Mouse (Mus musculus): ENCODE measurements around the gene Map4k2.
A peak's percentile ranks its signal among the peaks of the same experiment; 100 is the strongest.

The Map4k2 gene

DNA sequence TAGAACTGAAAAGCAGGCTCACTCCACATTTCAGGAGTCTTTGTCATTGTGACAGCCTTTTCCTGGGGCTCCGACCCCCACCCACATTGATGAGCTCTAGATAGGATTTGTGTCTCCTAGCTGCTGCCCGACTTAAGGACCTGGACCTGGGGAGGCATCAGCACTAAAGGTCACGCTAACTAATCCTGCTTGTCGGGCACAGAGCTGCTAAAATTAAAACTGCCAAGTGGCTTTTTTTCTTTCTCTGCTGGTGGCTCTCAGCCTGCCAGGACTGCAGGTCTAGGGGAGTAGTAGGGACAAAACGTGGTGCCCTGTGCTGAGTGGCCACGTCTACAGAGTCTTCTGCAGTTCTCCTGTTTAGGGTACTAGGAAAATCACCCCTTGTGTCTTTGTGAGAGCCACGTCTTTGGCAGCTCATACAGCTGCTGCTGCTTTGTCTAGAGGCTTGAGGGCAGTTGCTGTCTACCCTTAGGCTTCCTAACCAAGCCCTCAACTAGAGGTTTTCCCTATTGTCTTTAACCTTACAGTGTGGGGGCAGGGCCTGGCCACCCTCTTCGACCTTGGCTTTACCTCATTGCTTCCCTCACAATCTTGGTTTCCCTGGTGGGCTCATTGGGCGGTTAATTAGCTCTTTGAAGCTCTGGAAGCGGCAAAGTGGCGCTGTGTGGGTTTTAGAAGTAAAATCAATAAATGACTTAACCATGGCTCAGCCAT is 36.5 kb downstream of the Map4k2 start:
- no peak for DNase-seq (ENCODE audit: low spot score)

DNA sequence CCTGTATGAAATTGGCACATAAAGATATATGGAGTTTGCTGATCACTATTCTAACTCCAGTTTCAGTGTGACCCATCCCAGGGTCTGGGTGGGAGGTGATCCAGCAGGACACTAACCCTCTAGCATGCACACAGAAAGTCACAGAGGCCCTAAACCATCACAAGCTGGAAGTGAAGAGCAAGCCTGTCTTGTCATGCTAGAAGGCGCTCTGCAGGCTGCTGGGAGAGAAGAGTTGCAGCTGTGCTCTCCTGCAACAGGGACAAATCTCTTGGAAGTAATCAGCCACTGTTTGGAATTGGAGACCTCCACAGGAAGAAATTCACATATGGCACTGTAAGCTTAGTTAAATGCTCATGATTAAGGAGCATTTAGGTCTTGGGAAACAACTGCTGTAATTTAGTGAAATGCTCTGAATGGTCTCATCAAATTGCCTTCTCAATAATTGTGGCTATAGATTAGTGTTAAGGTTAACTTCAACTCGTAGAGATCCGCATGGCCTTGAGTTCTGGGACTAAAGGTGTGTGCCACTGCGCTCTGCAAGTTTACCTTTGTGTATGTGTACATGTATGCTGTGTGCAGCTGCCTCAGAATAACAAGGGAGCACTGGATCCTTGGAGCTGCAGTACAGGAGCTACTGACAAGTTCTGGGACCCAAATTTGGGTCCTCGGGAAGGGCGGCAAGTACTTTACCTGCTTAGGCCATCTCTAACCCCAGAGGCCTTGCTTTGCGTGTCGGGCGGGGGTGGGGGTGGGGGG is 39.7 kb downstream of the Map4k2 start:
- DNase-seq (ENCODE audit: low spot score) = no peak

DNA sequence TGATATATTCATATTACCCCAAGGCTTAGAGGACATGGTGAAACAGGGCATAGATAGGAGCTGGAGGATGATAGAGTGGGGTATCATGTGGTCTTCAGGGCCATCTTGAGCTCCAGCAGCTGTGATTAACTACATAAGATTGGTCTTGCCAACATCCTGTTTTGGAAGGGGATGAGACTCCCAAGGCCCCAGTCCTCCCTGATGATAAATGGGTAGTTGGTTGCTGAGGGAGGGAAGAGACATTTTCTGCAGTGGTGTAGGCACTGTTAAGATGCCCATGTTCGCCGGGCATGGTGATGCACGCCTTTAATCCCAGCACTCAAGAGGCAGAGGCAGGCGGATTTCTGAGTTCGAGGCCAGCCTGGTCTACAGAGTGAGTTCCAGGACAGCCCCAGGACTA is 40.3 kb downstream of the Map4k2 start:
- DNase-seq (ENCODE audit: low spot score) = no peak

DNA sequence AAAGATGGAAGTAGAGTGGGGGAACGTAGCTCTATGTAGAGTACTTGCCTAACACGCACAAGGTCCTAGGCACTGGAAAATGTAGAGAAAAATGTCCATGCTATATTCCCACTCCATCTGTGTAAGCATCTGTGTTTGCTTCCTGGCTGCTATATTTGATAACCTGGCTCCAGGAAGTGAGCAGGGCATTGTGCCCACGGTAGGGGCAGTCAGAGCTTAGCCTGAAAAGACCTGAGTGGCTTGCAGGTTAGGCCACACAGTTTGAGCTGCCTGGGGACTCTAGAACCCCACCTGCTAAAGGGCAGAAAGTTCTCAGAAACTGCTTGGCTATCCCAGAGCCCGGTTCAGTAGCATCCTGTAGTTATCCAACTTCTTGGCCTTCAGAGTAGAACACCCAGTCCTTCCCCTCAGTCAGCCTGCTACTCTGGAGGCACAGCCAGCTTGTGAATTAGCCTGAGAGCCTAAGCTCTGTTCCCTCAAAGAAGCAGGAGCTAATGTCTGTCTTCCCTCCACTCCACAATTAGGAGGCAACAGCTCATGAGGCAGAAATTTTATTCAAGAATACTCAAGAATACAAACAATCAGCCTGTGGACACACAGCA is 41.5 kb downstream of the Map4k2 start:
- no peak for DNase-seq (ENCODE audit: low spot score)

DNA sequence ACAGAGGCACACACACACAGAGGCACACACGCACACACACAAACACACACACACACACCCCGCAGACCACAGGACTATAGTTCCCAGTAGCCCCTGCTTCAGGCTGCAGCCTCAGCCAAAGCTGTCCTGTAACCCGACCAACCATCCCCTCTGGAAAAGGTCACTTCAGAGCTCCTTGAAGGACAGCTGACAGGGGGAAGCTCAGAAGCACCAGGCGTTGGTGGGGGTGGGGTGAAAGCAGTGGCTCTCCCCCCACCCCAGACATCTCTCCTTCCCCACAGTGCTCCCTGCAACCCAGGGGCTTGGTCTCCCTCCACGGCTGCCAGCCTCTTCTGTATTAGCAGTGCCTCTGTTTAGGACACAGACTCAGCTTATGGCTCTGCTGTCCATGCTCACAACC is 42.5 kb downstream of the Map4k2 start:
- DNase-seq (ENCODE audit: low spot score) = no peak

DNA sequence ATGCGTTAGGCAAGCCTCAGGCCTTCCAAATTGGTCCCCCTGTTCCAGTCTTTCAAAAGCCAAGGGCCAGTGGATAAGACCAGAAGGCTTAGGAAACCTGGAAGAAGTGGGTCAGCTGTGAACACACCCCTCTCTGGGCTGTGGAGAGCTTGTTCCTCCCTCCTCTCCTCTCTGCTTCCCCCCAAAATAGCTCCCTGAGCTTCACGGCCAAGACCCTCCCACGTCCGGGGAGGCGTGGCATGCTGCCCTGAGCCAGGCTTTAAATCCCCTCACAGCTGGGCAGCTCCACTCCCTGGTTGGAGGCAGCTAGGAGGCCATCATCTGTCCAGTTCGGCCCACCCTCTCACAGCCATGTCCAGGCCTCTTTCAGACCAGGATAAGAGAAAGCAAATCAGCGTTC is 43.2 kb downstream of the Map4k2 start, which contains the start of gene Pygm:
TSS of gene Pygm (plus strand) at position 272 of the 400 bp plus-strand sequence.
- DNase-seq (ENCODE audit: low spot score) = peak; percentile 51

DNA sequence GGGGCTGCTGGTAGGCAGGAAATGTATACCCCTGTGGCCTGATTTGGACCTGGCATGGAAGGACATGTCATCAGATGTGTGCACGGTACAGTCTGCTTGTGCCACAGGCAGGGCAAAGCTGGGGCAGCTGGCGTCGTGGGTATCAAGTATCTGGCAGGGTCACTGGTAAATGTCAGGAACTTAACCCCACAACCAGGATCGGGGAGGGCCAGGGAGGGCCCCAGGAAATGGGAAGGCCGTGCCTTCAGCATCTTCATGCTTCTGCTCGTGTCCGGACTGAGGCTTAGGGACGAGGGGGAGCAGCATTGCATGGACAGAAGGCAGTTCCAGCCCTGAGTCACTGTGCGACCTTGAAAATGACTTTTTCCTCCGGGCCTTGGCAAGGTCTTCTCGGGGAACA is 44.0 kb downstream of the Map4k2 start:
- no peak for DNase-seq (ENCODE audit: low spot score)

DNA sequence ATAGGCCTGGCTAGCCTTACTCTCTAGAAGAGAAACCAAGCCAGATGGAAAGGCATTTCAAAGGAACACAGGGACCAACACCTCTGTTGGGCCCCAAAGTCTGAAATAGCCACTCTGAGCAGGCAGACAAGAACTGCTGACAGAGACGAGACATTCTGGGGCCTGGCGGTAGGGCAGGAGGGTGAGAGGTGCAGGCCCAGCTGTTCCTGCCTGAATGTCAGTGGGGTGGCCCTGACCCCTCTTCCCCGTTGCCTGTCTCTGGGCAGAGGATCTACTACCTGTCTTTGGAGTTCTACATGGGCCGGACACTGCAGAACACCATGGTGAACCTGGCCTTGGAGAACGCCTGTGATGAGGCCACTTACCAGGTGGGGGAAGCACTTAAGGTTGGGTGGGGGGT is 44.5 kb downstream of the Map4k2 start:
- DNase-seq (ENCODE audit: low spot score) = no peak

DNA sequence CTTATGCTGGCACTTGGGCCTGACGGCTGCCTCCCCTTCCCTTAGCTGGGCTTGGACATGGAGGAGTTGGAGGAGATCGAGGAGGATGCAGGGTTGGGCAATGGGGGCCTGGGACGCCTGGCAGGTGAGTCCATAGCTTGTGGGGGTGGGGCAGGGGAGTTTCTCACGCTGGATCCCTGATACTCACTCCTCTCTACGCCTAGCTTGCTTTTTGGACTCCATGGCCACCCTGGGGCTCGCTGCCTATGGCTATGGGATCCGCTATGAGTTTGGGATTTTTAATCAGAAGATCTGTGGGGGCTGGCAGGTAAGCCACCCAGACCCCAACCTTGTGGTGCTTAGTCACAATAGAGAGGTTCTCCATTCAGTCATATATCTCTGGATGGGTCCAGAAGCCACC is 44.9 kb downstream of the Map4k2 start:
- DNase-seq (ENCODE audit: low spot score) = no peak

DNA sequence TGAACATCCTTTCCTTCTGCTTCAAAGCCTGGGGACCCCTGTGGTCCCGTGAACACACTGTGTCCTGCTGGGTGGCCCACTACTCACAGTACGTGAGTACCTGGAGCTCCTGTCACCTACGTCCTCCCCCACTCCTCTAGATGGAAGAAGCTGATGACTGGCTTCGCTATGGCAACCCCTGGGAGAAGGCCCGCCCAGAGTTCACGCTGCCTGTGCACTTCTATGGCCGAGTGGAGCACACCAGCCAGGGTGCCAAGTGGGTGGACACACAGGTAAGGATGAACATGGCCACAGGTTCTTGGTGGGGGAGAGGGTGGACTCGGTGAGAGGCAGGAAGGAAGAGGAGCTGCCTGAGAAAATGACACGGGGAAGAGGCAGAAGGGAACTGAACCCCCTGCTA is 45.3 kb downstream of the Map4k2 start:
- DNase-seq (ENCODE audit: low spot score) = no peak

DNA sequence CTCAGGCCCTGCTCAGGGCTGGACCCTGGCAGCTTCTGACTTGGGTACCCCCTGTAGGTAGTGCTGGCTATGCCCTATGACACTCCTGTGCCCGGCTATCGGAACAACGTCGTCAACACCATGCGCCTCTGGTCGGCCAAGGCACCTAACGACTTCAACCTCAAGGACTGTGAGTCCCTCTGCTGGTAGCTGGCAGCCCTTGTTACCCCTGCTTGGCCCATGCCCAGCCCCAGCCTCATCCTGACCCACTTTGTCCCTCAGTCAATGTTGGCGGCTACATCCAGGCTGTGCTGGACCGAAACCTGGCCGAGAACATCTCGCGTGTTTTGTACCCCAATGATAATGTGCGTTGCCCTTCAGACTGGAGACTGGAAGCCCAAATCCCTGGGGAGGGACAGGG is 47.1 kb downstream of the Map4k2 start:
- DNase-seq (ENCODE audit: low spot score) = no peak

DNA sequence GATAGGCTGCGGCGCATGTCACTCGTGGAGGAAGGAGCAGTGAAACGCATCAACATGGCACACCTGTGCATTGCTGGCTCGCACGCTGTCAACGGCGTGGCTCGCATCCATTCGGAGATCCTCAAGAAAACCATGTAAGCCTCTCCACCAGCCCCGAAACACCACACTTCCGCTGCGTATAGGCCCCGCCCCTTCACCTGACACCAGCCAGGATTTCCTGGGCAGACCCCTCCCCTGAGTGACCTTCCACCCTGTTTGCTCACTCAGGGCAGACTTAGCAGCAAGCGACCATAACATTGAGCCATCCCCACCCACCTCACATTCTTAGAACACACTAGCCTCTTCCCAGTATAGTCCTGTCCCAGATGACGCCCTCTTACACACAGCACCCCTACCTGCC is 48.9 kb downstream of the Map4k2 start:
- DNase-seq (ENCODE audit: low spot score) = no peak

DNA sequence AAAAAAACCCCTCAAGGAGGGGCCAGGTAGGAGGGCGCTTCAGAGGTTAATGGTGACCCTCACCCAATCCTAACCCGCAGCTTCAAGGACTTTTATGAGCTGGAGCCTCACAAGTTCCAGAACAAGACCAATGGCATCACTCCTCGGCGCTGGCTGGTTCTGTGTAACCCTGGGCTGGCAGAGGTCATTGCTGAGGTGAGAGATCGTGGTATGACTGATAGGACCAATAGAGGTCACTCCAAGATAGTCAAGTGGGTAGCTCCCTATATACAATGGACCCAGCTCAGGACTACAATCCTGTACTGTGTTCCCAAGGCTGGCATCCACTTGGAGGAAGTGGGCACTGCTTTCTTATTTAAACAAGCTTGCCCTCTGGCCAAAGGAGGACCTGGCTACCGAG is 49.3 kb downstream of the Map4k2 start:
- DNase-seq (ENCODE audit: low spot score) = no peak

DNA sequence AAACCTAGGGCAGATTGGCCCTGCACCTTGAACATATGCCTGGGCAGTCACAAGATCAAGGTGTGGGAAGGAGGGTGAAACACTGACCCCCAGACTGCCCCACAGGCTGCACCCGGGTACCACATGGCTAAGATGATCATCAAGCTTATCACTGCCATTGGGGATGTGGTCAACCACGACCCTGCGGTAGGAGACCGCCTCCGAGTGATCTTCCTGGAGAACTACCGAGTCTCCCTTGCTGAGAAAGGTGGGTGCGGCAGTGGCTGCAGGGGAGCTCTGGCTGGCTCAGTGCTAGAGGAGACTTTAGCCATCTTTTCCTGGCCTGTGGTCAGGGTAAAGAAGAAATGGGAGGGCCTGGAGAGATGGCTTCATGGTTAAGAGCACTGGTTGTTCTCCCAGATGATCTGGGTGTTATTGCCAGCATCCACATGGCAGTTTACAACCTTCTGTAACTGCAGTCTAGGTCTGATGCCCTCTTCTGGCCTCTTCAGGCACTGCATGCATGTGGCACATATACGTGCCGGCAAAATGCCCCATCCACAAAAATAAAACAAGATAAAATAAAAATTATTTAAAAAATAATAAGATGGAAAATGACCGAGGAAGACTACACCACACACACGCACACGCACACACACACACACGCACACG is 51.9 kb downstream of the Map4k2 start:
- no peak for DNase-seq (ENCODE audit: low spot score)

DNA sequence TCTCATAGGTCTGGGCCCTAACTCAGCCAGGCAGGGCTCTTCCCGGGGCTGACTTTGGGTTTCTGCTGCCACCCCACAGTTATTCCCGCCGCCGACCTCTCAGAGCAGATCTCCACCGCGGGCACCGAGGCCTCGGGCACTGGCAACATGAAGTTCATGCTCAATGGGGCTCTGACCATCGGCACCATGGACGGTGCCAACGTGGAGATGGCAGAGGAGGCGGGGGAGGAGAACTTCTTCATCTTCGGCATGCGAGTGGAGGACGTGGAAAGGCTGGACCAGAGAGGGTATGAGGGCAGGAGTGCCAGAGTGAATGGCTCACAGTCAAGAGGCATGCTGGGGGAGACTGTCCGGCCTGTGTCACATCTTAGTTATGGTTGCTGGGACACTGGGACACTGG is 52.7 kb downstream of the Map4k2 start:
- no peak for DNase-seq (ENCODE audit: low spot score)

DNA sequence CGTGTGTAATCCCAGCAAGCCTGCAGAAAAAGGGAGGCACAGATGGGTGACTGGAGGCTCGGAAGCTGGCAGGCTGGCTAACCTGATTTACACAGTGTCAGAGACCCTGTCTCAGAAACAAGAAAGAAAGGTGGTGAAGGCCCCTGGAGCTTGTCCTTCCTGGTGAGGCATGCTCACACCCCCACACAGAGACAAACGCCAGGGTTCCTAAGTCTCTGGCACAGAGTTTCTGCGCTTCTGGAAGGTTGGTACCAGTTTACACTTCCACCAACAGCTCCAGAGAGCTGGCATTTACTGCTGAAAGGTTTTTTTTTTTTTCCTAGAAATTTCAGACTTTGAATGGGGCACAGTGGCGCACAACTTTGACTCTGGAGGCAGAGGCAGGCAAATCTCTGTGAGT is 55.3 kb downstream of the Map4k2 start:
- no peak for DNase-seq (ENCODE audit: low spot score)

DNA sequence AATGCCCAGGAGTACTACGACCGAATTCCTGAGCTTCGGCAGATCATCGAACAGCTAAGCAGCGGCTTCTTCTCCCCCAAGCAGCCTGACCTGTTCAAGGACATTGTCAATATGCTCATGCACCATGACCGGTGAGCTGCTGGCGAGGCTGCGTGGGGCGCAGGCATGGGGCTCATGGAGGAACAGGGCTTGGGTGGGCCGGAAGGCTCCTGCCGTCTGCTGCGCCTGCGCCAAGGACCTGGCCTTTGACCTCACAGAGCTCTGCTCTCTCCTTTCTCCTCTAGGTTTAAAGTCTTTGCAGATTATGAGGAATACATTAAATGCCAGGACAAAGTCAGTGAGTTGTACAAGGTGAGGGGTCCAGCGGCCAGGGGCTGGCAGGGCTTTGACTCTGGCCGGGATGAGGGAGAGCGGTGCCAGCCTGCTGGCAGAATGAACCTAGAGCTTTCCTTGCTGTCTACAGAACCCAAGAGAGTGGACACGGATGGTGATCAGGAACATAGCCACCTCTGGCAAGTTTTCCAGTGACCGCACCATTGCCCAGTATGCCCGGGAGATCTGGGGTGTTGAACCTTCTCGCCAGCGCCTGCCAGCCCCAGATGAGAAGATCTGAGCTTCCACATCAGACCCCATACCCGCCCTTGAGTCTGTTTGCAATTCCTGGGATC is 56.8 kb downstream of the Map4k2 start:
- no peak for DNase-seq (ENCODE audit: low spot score)

DNA sequence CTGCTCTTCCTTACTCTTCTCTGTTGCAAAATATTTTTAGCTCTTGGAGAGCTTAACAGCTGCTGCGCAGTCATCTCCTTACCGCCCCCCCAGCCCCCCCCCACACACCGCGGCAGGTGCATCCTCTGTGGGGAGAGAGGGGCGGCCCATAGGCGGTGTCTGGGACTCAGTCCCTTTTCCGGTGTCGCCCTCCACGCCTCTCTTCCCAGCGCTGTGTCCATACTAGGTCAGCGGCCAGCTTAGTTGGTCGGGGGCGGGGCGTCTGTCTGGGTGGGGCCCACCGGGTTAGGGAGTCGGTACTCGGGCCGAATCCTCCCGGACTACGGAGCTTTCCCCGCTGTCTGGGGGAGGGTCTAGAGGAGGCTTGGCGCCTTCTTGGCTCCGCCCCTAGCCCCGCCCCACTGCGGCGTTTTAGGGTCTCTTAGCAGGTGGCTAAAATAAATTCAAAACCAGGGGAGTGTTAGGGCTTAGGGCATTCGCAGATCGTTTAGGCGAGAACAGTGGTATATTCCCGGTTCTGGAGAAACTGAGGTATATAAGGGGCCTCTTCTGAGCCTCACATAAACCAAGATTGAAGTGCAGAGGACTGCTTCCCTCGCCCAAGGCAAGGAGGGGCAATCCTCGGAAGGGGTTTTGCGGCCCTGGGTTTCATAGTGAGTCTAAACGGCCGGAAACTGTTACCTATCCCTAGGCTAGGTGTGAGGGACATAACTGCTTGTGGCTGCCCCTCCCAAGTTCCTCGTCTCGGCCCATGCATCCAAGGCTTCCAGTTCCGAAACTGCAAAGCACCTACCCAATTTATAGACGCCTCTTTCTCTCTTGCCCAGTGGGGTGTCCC is 57.7 kb downstream of the Map4k2 start:
- DNase-seq (ENCODE audit: low spot score) = no peak

DNA sequence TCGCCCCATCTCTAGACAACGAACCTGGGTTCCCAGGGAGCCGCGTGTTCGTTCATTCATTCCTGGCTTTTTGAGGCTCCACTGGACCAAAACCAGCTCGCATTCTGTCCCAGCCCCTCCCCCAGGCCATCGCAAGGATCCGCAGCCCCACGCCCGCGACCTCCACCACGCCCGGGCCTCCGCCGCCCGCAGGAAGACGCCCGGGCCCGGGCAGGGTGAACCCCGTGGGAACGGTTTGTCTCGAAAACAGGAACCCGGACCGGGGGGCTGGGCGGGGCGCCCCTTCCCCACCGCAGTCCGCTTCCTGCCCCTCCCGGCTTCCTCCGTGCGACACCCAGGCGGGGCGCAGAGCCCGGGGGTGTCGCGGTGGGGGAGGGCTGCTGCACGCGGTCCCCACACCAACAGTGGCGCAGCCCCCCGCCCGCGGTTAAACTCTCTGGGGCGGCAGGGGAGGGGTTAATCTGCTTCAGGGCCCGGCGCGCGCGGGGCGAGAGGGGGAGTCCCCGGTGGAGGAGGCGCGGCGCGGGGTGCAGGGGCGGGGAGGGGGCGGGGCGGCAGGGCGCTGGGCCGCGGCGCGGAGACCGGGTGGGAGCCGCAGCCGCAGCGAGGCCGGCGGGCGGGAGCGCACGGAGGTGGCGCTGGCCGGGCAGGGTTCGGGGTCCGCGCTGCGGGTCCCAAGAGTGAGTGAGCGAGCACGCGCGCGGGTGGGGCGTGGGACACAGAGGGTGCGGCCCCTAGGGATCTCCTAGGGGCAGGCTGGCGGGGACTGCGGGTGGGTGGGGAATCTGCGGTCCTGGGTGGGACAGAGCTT is 58.6 kb downstream of the Map4k2 start, which contains the start of gene Rasgrp2:
TSS of gene Rasgrp2 (plus strand) at position 56 of the 811 bp plus-strand sequence.
- DNase-seq (ENCODE audit: low spot score) = no peak
